In genomic region chr6:86733183-86733876, GRCm38 (mm10) we compare ENCODE assay signal across 7 mouse cellular contexts. TPM values are rescaled to one million over a fixed set of nuclear protein-coding genes. Genes with fewer than 3 reads are reported as not detected.
A peak's percentile ranks its signal among the peaks of the same experiment; 100 is the strongest.
DNase-seq lines count a peak whose midpoint lies in the region; ATAC-seq lines count a peak whose summit lies in the region.

TSS of gene Gmcl1 (minus strand) at chr6:86733383.

- DNase-seq in adrenal gland, postnatal 25 days = peak; percentile 97
- DNase-seq in heart, adult 11 months = peak; percentile 99
- DNase-seq in kidney, adult 18-20 months = peak; percentile 91
- peak; percentile 94 for DNase-seq in limb, embryonic 11.5 days (ENCODE audit: low spot score)
- DNase-seq in midbrain, embryonic 14.5 days = peak; percentile 100
- DNase-seq in spleen, adult 18-20 months = peak; percentile 90 to 93

- peak; percentile 91 for ATAC-seq in embryonic facial prominence, embryonic 12.5 days (ENCODE audit: insufficient number of reproducible peaks, insufficient read depth, low FRiP score, low TSS enrichment)
- ATAC-seq in limb, embryonic 11.5 days (ENCODE audit: insufficient number of reproducible peaks, low FRiP score, low TSS enrichment, low read depth) = peak; percentile 92
- peak; percentile 95 for ATAC-seq in midbrain, embryonic 14.5 days (ENCODE audit: low FRiP score, low TSS enrichment)

- H3K27ac ChIP-seq in embryonic facial prominence, embryonic 12.5 days = peak within 1 kb of the TSS; percentile 81
- peak within 1 kb of the TSS; percentile 61 for H3K27ac ChIP-seq in limb, embryonic 11.5 days (replicated peaks; ENCODE audit: low read depth, low read length)
- peak within 1 kb of the TSS; percentile 95 for H3K27ac ChIP-seq in midbrain, embryonic 14.5 days (replicated peaks; ENCODE audit: low read depth, low read length)

- H3K9ac ChIP-seq in embryonic facial prominence, embryonic 12.5 days = peak within 1 kb of the TSS; percentile 93
- peak within 1 kb of the TSS; percentile 85 for H3K9ac ChIP-seq in limb, embryonic 11.5 days (ENCODE audit: low read length)
- H3K9ac ChIP-seq in midbrain, embryonic 14.5 days (replicated peaks; ENCODE audit: low read length) = peak within 1 kb of the TSS; percentile 94

- H3K36me3 ChIP-seq in embryonic facial prominence, embryonic 12.5 days = no peaks in the 10 kb centered on the region
- H3K36me3 ChIP-seq in limb, embryonic 11.5 days (ENCODE audit: control insufficient read depth, insufficient read depth, low read length) = no peaks in the 10 kb centered on the region
- H3K36me3 ChIP-seq in midbrain, embryonic 14.5 days (ENCODE audit: control insufficient read depth, insufficient read depth, low read length) = no peaks in the 10 kb centered on the region

- no peaks in the 10 kb centered on the region for H3K27me3 ChIP-seq in embryonic facial prominence, embryonic 12.5 days
- no peaks in the 10 kb centered on the region for H3K27me3 ChIP-seq in limb, embryonic 11.5 days (ENCODE audit: control insufficient read depth, insufficient read depth, low read length)
- H3K27me3 ChIP-seq in midbrain, embryonic 14.5 days (ENCODE audit: control insufficient read depth, insufficient read depth, low read length) = no peaks in the 10 kb centered on the region

- peak within 1 kb of the TSS; percentile 95 for H3K4me3 ChIP-seq in embryonic facial prominence, embryonic 12.5 days
- peak within 1 kb of the TSS; percentile 96 for H3K4me3 ChIP-seq in limb, embryonic 11.5 days (ENCODE audit: low read depth, low read length)
- H3K4me3 ChIP-seq in midbrain, embryonic 14.5 days (replicated peaks; ENCODE audit: low read depth, low read length) = peak within 1 kb of the TSS; percentile 94

- no peaks in the 10 kb centered on the region for H3K9me3 ChIP-seq in embryonic facial prominence, embryonic 12.5 days
- H3K9me3 ChIP-seq in limb, embryonic 11.5 days (ENCODE audit: control insufficient read depth, low read length) = no peaks in the 10 kb centered on the region
- H3K9me3 ChIP-seq in midbrain, embryonic 14.5 days (ENCODE audit: control insufficient read depth, low read length) = no peaks in the 10 kb centered on the region

- H3K4me2 ChIP-seq in embryonic facial prominence, embryonic 12.5 days (replicated peaks) = peak within 1 kb of the TSS; percentile 90
- peak within 1 kb of the TSS; percentile 93 for H3K4me2 ChIP-seq in limb, embryonic 11.5 days (ENCODE audit: low read depth, severe bottlenecking)
- H3K4me2 ChIP-seq in midbrain, embryonic 14.5 days (ENCODE audit: low read length) = peak within 1 kb of the TSS; percentile 80

- peaks cover 11% of the 10 kb centered on the region for H3K4me1 ChIP-seq in embryonic facial prominence, embryonic 12.5 days
- H3K4me1 ChIP-seq in limb, embryonic 11.5 days (ENCODE audit: control insufficient read depth, insufficient read depth, low read length) = peaks cover 4% of the 10 kb centered on the region; the same call in 1 of the 2 replicates
- H3K4me1 ChIP-seq in midbrain, embryonic 14.5 days (ENCODE audit: control insufficient read depth, insufficient read depth, low read length) = peaks cover 21% of the 10 kb centered on the region

- WGBS in embryonic facial prominence, embryonic 12.5 days = under 1% methylated on average over 59 of the region's 59 CpGs
- WGBS in limb, embryonic 11.5 days = under 1% methylated on average over 57 of the region's 59 CpGs
- WGBS in midbrain, embryonic 14.5 days = under 1% methylated on average over 59 of the region's 59 CpGs

RNA-seq across cellular contexts. Expression of gene Gmcl1, which starts in this region (rescaled TPM):
- 21.0 and 29.9 TPM in 2 replicates for total RNA-seq in adrenal gland, postnatal 25 days (2021)
- polyA plus RNA-seq in embryonic facial prominence, embryonic 12.5 days (2016; fragmentation: Nextera tagmentation; extraction: Ambion mirVana) = 63.6 and 66.7 TPM in 2 replicates
- 43.0 and 49.4 TPM in 2 replicates for polyA plus RNA-seq in limb, embryonic 11.5 days (2014; fragmentation: Nextera tagmentation; extraction: Ambion mirVana)
- 32.7 and 38.0 TPM in 2 replicates for polyA plus RNA-seq in midbrain, embryonic 14.5 days (2014; fragmentation: Nextera tagmentation; extraction: Ambion mirVana)

Comparison
In these comparisons a context has a peak if more than half of its experiments do, and no peak if none do; other contexts are left out.
1. Peak in every context shown above with its lines: DNase-seq, ATAC-seq, H3K4me3 ChIP-seq and H3K27ac ChIP-seq.